Mouse (Mus musculus) heart, adult 2 months (tissue): ENCODE results near the gene Fam163a.

Experiments used
- CTCF ChIP-seq: fragments of 200-600 bp; IDR thresholded peaks from 2 replicates; pipeline ENCODE4 v1.8.1; 2022; ENCODE audit warnings: antibody characterized with exemption, mild to moderate bottlenecking, moderate library complexity
- POLR2A ChIP-seq: fragments of 200-500 bp; IDR thresholded peaks from 2 replicates; pipeline ENCODE4 v1.6.1; 2011; ENCODE audit warnings: mild to moderate bottlenecking, low read depth, low read length, control low read depth; ENCODE audit not compliant: insufficient read depth

DNA sequence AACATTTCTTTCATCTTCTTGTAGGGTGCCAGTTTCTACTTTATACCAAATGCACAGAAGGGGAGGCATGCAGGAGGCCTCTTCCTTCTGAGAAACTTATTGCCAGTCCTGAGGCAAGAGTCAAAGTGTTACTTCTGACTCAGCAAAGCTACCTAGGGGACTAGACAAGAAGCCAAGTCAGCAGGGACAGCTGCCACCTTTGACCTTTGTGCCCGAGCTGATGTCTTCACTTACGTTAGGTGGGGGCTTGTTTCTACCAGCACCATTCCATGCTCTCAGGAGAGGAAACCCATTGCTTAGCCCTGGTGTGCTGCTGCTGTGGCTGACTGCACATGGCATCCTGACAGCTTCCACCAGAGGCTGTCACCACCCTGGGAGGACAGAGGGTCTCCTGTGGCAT, 16.5 kb upstream of the Fam163a start:
- TF ChIP-seq POLR2A, result no peak
- TF ChIP-seq CTCF, result no peak
